Mouse (Mus musculus): ENCODE measurements at regions not wholly inside any gene's neighbourhood (a gene's known extent, or its start where the extent isn't known, plus 50 kb on each side); places are given as distances from the start of the nearest gene placed in this dataset.
A peak's percentile ranks its signal among the peaks of the same experiment; 100 is the strongest.
"Not testable (repeated sequence)": the region's sequence is repeated elsewhere in the genome, so short reads cannot be mapped to it uniquely, and the experiment has no call there.

- Histone ChIP-seq H3K4me1 (ENCODE audit: control insufficient read depth, insufficient read depth, low read depth, low read length) (no peaks in the 10 kb centered on the region), H3K4me3 (ENCODE audit: low read length) (no peak overlapping the region), H3K27ac (ENCODE audit: low read depth, low read length) (no peak overlapping the region), H3K9me3 (ENCODE audit: control insufficient read depth, low read length) (no peaks in the 10 kb centered on the region), H3K27me3 (replicated peaks; ENCODE audit: control insufficient read depth, insufficient read depth, low read length) (no peaks in the 10 kb centered on the region), H3K9ac (ENCODE audit: low read depth, low read length) (no peak overlapping the region), H3K4me2 (ENCODE audit: low read length) (no peak overlapping the region), H3K36me3 (ENCODE audit: control insufficient read depth, insufficient read depth, low read length) (no peaks in the 10 kb centered on the region)
- ATAC-seq, result no peak
- WGBS, result 88% methylated on average over 3 of the region's 3 CpGs
Measured at GRCm38 (mm10) chr5:82733707-82734106, 621.3 kb downstream of the Tecrl start.

- no peaks in the 10 kb centered on the region for H3K4me1 ChIP-seq (ENCODE audit: control insufficient read depth, insufficient read depth, low read depth, low read length)
- H3K9me3 ChIP-seq (ENCODE audit: control insufficient read depth, low read length), result no peaks in the 10 kb centered on the region
- no peaks in the 10 kb centered on the region for H3K27me3 ChIP-seq (replicated peaks; ENCODE audit: control insufficient read depth, insufficient read depth, low read length)
- no peak overlapping the region for H3K4me3 ChIP-seq (ENCODE audit: low read length)
- H3K27ac ChIP-seq (ENCODE audit: low read depth, low read length), result no peak overlapping the region
- no peak overlapping the region for H3K9ac ChIP-seq (ENCODE audit: low read depth, low read length)
- ATAC-seq, result no peak
- no peak overlapping the region for H3K4me2 ChIP-seq (ENCODE audit: low read length)
- H3K36me3 ChIP-seq (ENCODE audit: control insufficient read depth, insufficient read depth, low read length), result no peaks in the 10 kb centered on the region
- WGBS, result 76% methylated on average over 2 of the region's 2 CpGs
Measured at GRCm38 (mm10) chr5:82728240-82728639, 626.8 kb downstream of the Tecrl start.

- H3K4me2 ChIP-seq (ENCODE audit: low read length), result no peak overlapping the region
- H3K9me3 ChIP-seq (ENCODE audit: control insufficient read depth, low read length), result no peaks in the 10 kb centered on the region
- 73% methylated on average over 11 of the region's 11 CpGs for WGBS
- H3K27me3 ChIP-seq (replicated peaks; ENCODE audit: control insufficient read depth, insufficient read depth, low read length), result no peaks in the 10 kb centered on the region
- no peak overlapping the region for H3K9ac ChIP-seq (ENCODE audit: low read depth, low read length)
- no peaks in the 10 kb centered on the region for H3K4me1 ChIP-seq (ENCODE audit: control insufficient read depth, insufficient read depth, low read depth, low read length)
- H3K27ac ChIP-seq (ENCODE audit: low read depth, low read length), result no peak overlapping the region
- no peak overlapping the region for H3K4me3 ChIP-seq (ENCODE audit: low read length)
- H3K36me3 ChIP-seq (ENCODE audit: control insufficient read depth, insufficient read depth, low read length), result no peaks in the 10 kb centered on the region
- ATAC-seq, result no peak
Measured at GRCm38 (mm10) chr5:82727250-82728003, 627.6 kb downstream of the Tecrl start.

- ATAC-seq, result peak; percentile 64; the same call in 1 of the 2 replicates
- Histone ChIP-seq H3K9ac (ENCODE audit: low read depth, low read length) (no peak overlapping the region), H3K36me3 (ENCODE audit: control insufficient read depth, insufficient read depth, low read length) (no peaks in the 10 kb centered on the region), H3K4me3 (ENCODE audit: low read length) (no peak overlapping the region), H3K4me2 (ENCODE audit: low read length) (no peak overlapping the region), H3K27ac (ENCODE audit: low read depth, low read length) (no peak overlapping the region), H3K4me1 (ENCODE audit: control insufficient read depth, insufficient read depth, low read depth, low read length) (no peaks in the 10 kb centered on the region), H3K9me3 (ENCODE audit: control insufficient read depth, low read length) (no peaks in the 10 kb centered on the region), H3K27me3 (replicated peaks; ENCODE audit: control insufficient read depth, insufficient read depth, low read length) (no peaks in the 10 kb centered on the region; the same call in 1 of the 2 replicates)
- 49% methylated on average over 1 of the region's 1 CpGs for WGBS
Measured at GRCm38 (mm10) chr5:82715705-82716104, 639.3 kb downstream of the Tecrl start.

GRCm38 (mm10) chr5:82699666-82700065, 655.3 kb downstream of the Tecrl start:
- not testable (repeated sequence) for H3K36me3 ChIP-seq (ENCODE audit: control insufficient read depth, insufficient read depth, low read length); H3K27me3 ChIP-seq (replicated peaks; ENCODE audit: control insufficient read depth, insufficient read depth, low read length); H3K9me3 ChIP-seq (ENCODE audit: control insufficient read depth, low read length); H3K4me1 ChIP-seq (ENCODE audit: control insufficient read depth, insufficient read depth, low read depth, low read length); H3K9ac ChIP-seq (ENCODE audit: low read depth, low read length); H3K27ac ChIP-seq (ENCODE audit: low read depth, low read length); ATAC-seq; H3K4me3 ChIP-seq (ENCODE audit: low read length); H3K4me2 ChIP-seq (ENCODE audit: low read length)

- Histone ChIP-seq H3K27ac (ENCODE audit: low read depth, low read length) (no peak overlapping the region), H3K9me3 (ENCODE audit: control insufficient read depth, low read length) (no peaks in the 10 kb centered on the region), H3K4me3 (ENCODE audit: low read length) (no peak overlapping the region), H3K4me1 (ENCODE audit: control insufficient read depth, insufficient read depth, low read depth, low read length) (no peaks in the 10 kb centered on the region), H3K27me3 (replicated peaks; ENCODE audit: control insufficient read depth, insufficient read depth, low read length) (no peaks in the 10 kb centered on the region), H3K9ac (ENCODE audit: low read depth, low read length) (no peak overlapping the region), H3K36me3 (ENCODE audit: control insufficient read depth, insufficient read depth, low read length) (no peaks in the 10 kb centered on the region), H3K4me2 (ENCODE audit: low read length) (no peak overlapping the region)
- no peak for ATAC-seq
- WGBS, result 86% methylated on average over 1 of the region's 1 CpGs
Measured at GRCm38 (mm10) chr5:82698942-82699341, 656.1 kb downstream of the Tecrl start.

- WGBS, result 96% methylated on average over 1 of the region's 1 CpGs
- Histone ChIP-seq H3K4me3 (ENCODE audit: low read length) (no peak overlapping the region), H3K36me3 (ENCODE audit: control insufficient read depth, insufficient read depth, low read length) (no peaks in the 10 kb centered on the region), H3K27ac (ENCODE audit: low read depth, low read length) (no peak overlapping the region), H3K4me1 (ENCODE audit: control insufficient read depth, insufficient read depth, low read depth, low read length) (no peaks in the 10 kb centered on the region), H3K9ac (ENCODE audit: low read depth, low read length) (no peak overlapping the region), H3K27me3 (replicated peaks; ENCODE audit: control insufficient read depth, insufficient read depth, low read length) (no peaks in the 10 kb centered on the region), H3K4me2 (ENCODE audit: low read length) (no peak overlapping the region), H3K9me3 (ENCODE audit: control insufficient read depth, low read length) (no peaks in the 10 kb centered on the region)
- ATAC-seq, result no peak
Measured at GRCm38 (mm10) chr5:82683437-82683836, 671.6 kb downstream of the Tecrl start.

- H3K4me2 ChIP-seq (ENCODE audit: low read length), result no peak overlapping the region
- no peak overlapping the region for H3K4me3 ChIP-seq (ENCODE audit: low read length)
- H3K27me3 ChIP-seq (replicated peaks; ENCODE audit: control insufficient read depth, insufficient read depth, low read length), result no peaks in the 10 kb centered on the region
- no peak for ATAC-seq
- no peaks in the 10 kb centered on the region for H3K36me3 ChIP-seq (ENCODE audit: control insufficient read depth, insufficient read depth, low read length)
- H3K4me1 ChIP-seq (ENCODE audit: control insufficient read depth, insufficient read depth, low read depth, low read length), result no peaks in the 10 kb centered on the region
- WGBS, result 84% methylated on average over 1 of the region's 1 CpGs
- H3K9ac ChIP-seq (ENCODE audit: low read depth, low read length), result no peak overlapping the region
- H3K27ac ChIP-seq (ENCODE audit: low read depth, low read length), result no peak overlapping the region
- no peaks in the 10 kb centered on the region for H3K9me3 ChIP-seq (ENCODE audit: control insufficient read depth, low read length)
Measured at GRCm38 (mm10) chr5:82664121-82664520, 690.9 kb downstream of the Tecrl start.

- not testable (repeated sequence) for H3K4me2 ChIP-seq (ENCODE audit: low read length); H3K9ac ChIP-seq (ENCODE audit: low read depth, low read length); H3K4me3 ChIP-seq (ENCODE audit: low read length); H3K36me3 ChIP-seq (ENCODE audit: control insufficient read depth, insufficient read depth, low read length); H3K4me1 ChIP-seq (ENCODE audit: control insufficient read depth, insufficient read depth, low read depth, low read length); ATAC-seq; H3K27ac ChIP-seq (ENCODE audit: low read depth, low read length); H3K9me3 ChIP-seq (ENCODE audit: control insufficient read depth, low read length); H3K27me3 ChIP-seq (replicated peaks; ENCODE audit: control insufficient read depth, insufficient read depth, low read length)
- 94% methylated on average over 22 of the region's 23 CpGs for WGBS
Measured at GRCm38 (mm10) chr5:82653637-82654036, 701.4 kb downstream of the Tecrl start.

All from hindbrain, embryonic 16.5 days (tissue).